Mouse (Mus musculus) heart, embryonic 15.5 days (tissue): Measurements from ENCODE around the gene Irf2. TPM values are rescaled to one million over a fixed set of nuclear protein-coding genes. Genes with fewer than 3 reads are reported as not detected.

Experiments
- ATAC-seq: fragments of 200-750 bp; cut with Nextera tagmentation; replicated peaks from 2 replicates; pipeline ENCODE4 v1.8.0; 2017; ENCODE audit warnings: low read depth, moderate TSS enrichment; ENCODE audit not compliant: insufficient number of reproducible peaks, insufficient read depth, low FRiP score
- H3K27ac ChIP-seq: fragments of 300-500 bp; sonication (generic); 2 replicates; pipeline ENCODE4 v1.5.1; 2015; ENCODE audit warnings: mild to moderate bottlenecking, inconsistent platforms
- H3K27me3 ChIP-seq: fragments of 300-500 bp; sonication (generic); 2 replicates; pipeline ENCODE4 v1.6.1; 2015; ENCODE audit warnings: inconsistent platforms
- H3K36me3 ChIP-seq: fragments of 300-500 bp; sonication (generic); 2 replicates; pipeline ENCODE4 v1.6.1; 2015; ENCODE audit warnings: mild to moderate bottlenecking, inconsistent platforms
- H3K4me1 ChIP-seq: fragments of 300-500 bp; sonication (generic); replicated peaks from 2 replicates; pipeline ENCODE4 v1.6.1; 2015; ENCODE audit warnings: inconsistent platforms
- H3K4me2 ChIP-seq: fragments of 300-500 bp; sonication (generic); 2 replicates; pipeline ENCODE4 v1.6.1; 2015; ENCODE audit warnings: inconsistent platforms, mild to moderate bottlenecking, moderate library complexity
- H3K4me3 ChIP-seq: fragments of 300-500 bp; sonication (generic); 2 replicates; pipeline ENCODE4 v1.5.1; 2015; ENCODE audit warnings: mild to moderate bottlenecking, inconsistent platforms
- H3K9ac ChIP-seq: fragments of 300-500 bp; sonication (generic); 2 replicates; pipeline ENCODE4 v1.6.1; 2015; ENCODE audit warnings: mild to moderate bottlenecking, inconsistent platforms
- H3K9me3 ChIP-seq: fragments of 300-500 bp; sonication (generic); replicated peaks from 2 replicates; pipeline ENCODE4 v1.6.1; 2016; ENCODE audit warnings: inconsistent platforms
- WGBS: fragments of 180-500 bp; shearing (Covaris S2); methylation state at CpG from one replicate; pipeline ENCODE4 v1.1.7; 2015; ENCODE audit warnings: mixed read lengths; 5-methylcytosine and 5-hydroxymethylcytosine counted together
- polyA plus RNA-seq: library from polyadenylated mRNA; unstranded; fragments of >200 nt; fragmentation: Nextera tagmentation; extraction: Ambion mirVana; gene quantifications from 2 replicates; pipeline ENCODE4 v1.2.1, GENCODE M21; 2015

Irf2 gene
- 18.9 and 19.9 TPM in 2 replicates for polyA plus RNA-seq

DNA sequence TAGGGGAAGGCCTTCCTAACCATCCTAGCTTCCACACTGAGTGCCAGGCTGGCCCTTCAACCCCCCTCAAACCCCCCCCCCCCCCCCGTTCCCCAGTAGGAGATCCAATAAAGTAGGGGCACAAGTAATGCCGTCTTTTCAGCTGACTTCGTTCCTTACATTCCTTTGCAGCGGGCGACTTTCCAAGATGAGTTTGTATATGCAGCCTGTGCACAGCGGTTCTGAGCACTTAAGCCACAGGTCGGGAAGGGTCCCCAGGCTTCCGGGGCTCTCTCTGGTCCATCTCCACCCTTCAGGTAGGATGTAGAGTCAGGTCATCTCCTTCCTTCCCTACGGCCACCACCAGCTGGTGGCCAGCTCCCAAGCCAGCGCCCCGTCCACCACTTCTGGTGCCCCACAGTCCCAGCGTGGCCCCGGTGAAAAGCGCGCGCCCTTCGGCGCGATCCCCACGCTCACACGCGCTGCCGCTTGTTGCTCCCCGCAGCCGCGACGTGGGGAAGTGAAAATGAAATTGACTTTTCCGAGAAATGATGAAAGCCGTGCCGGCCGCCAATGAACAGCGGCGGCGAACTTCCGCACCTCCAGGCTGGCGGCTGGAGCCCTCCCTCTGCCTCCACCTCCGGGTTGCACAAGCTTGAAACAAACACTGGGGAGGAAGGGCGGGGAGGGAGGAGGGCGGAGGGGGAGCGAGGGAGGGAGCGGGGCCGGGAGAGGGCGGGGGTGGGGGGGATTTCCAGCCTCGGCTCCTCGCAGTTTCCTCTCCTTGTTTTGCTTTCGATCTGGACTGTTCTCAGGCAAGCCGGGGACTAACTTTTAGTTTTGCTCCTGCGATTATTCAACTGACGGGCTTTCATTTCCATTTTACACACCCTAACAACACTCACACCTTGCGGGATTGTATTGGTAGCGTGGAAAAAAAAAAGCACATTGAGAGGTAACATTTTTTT is at the start of gene Irf2:
Irf2 (plus strand) TSS at position 730 of the 947 bp plus-strand sequence.
- Histone ChIP-seq H3K27me3 (no peaks in the 10 kb centered on the region), H3K9me3 (0 out of 2 replicates have a peak, but pooled peaks cover 3% of the 10 kb centered on the region), H3K4me3 (peak within 1 kb of the TSS; percentile 81), H3K27ac (peak within 1 kb of the TSS; percentile 98), H3K9ac (peak within 1 kb of the TSS; percentile 93), H3K4me2 (peak within 1 kb of the TSS; percentile 79), H3K36me3 (no peaks in the 10 kb centered on the region), H3K4me1 (peaks cover 28% of the 10 kb centered on the region)
- peak; percentile 82 for ATAC-seq
- WGBS, result under 1% methylated on average over 47 of the region's 51 CpGs

DNA sequence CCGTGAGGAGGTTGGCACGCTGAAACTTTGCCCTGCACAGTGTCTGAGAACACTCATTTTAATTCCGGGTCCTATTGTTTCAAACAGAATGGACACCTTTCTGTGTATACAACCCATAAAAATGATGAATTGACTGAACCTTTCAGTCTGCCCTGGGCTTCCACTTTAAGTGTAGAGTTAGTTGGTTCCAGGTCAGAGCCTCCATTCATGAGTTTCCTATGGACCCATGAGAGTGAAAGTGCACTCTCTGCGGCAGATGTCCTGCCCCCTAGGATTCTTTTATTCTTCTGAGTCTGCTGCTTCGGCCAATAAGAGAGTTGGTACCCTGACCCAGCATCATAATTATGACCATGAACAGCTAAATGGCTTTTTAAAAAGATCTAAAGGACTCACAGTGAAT is 49.4 kb upstream of the Irf2 start:
- 77% methylated on average over 5 of the region's 5 CpGs for WGBS
- Histone ChIP-seq H3K9ac (no peak overlapping the region), H3K4me3 (no peak overlapping the region), H3K27me3 (no peaks in the 10 kb centered on the region), H3K27ac (no peak overlapping the region), H3K9me3 (no peaks in the 10 kb centered on the region), H3K36me3 (no peaks in the 10 kb centered on the region), H3K4me1 (no peaks in the 10 kb centered on the region), H3K4me2 (no peak overlapping the region)
- no peak for ATAC-seq

DNA sequence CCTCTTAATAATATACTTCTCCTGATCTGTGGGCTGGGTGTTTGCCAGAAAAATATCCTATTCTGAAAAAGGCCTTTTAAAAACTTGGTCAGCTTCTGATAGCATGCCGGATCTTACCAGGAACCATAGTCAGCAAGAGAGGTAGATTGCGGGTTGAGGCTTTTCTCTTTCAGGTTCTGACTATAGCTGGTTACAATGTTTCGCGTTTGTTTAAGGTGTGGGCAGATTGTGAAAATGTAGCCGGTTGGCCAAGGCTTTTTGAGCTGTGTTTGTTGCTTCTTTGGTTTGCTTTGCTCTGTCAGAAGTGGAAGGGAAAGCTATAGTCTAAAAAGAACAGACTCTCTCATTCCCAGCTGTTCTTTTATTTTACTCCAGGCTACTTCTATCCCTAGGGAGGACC is 49.0 kb upstream of the Irf2 start:
- Histone ChIP-seq H3K4me2 (no peak overlapping the region), H3K4me3 (no peak overlapping the region), H3K9me3 (no peaks in the 10 kb centered on the region), H3K27me3 (no peaks in the 10 kb centered on the region), H3K36me3 (no peaks in the 10 kb centered on the region), H3K4me1 (no peaks in the 10 kb centered on the region), H3K9ac (no peak overlapping the region), H3K27ac (no peak overlapping the region)
- 82% methylated on average over 5 of the region's 5 CpGs for WGBS
- no peak for ATAC-seq

DNA sequence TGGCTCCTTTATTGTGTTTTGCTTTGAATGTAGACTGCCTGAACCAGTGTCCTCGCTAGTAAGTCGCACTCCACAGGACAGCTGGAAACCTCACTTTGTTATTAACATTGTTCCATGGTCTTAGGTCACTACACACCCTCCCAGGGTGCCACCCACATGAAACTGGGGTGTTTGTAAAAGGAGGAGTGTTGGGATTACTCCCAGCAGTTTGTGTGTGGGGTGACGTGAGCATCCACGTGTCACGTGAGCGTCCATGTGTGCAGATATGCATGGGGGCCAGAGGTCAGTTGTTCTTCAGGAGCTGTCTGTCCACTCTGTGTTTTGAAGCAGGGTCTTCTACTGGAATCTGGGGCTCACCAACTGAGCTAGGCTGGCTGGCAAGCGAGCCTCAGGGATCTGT is 48.2 kb upstream of the Irf2 start:
- no peaks in the 10 kb centered on the region for H3K9me3 ChIP-seq
- H3K4me1 ChIP-seq, result no peaks in the 10 kb centered on the region
- WGBS, result 79% methylated on average over 7 of the region's 7 CpGs
- H3K36me3 ChIP-seq, result no peaks in the 10 kb centered on the region
- no peaks in the 10 kb centered on the region for H3K27me3 ChIP-seq
- H3K27ac ChIP-seq, result no peak overlapping the region
- no peak for ATAC-seq
- no peak overlapping the region for H3K9ac ChIP-seq
- no peak overlapping the region for H3K4me2 ChIP-seq
- H3K4me3 ChIP-seq, result no peak overlapping the region

DNA sequence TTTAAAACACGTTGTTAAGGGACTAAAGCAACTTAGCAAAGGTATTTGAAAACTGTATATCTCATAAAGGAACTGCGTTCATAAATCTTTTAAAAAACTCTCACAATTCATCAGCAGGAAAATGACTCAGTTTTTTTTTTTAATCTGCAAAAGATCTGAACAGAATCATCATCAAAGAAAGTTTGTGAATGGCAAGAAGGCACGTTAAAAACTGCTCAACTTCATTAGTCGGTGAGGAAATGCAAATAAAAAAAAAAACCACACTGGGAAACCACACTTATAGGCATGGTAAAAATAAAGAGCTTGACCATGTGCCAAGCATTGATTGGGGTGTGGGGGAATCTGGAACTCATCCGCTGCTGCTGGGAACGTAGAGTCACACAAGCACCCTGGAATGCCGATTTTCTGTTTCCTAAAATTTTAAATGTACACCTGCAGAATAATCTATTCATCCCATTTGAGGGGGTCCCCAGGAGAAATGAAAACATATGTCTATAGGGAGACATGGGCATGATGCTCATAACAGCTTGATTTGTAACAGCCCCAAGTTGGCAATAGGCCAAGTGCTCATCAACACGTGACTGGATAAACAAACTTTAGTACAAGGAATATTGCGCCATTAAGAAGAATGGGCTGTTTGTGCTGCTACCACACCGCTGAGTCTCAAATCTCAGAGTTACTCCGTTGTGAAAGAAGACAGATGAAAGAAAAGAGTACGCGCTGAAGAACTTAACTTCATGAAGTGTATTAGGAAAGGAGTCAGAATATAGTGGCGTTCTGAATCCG is 43.1 kb upstream of the Irf2 start:
- ATAC-seq, result no peak
- WGBS, result 66% methylated on average over 15 of the region's 15 CpGs
- no peaks in the 10 kb centered on the region for H3K27me3 ChIP-seq
- H3K4me1 ChIP-seq, result no peaks in the 10 kb centered on the region
- no peak overlapping the region for H3K4me2 ChIP-seq
- H3K27ac ChIP-seq, result no peak overlapping the region
- no peak overlapping the region for H3K4me3 ChIP-seq
- no peaks in the 10 kb centered on the region for H3K36me3 ChIP-seq
- no peaks in the 10 kb centered on the region for H3K9me3 ChIP-seq
- H3K9ac ChIP-seq, result no peak overlapping the region

DNA sequence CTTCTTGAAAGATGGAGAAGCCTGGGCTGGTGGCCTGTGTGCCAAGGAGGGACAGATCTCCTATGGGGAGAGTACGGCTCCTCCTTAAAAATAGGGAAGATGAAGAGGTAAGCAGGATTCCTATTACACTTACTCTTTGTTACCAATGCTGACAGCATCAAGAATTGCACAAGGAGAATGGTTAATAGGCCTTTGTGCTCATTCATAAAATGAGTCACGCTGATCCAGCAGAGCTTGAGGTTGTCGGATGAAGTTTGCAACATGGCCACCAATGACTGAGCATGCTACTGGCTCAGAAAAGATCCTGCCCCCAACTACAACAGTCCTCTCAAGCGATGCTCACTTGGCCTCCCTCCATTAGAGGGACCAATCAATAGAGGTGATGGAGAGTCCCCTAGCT is 42.0 kb upstream of the Irf2 start:
- no peak overlapping the region for H3K4me3 ChIP-seq

DNA sequence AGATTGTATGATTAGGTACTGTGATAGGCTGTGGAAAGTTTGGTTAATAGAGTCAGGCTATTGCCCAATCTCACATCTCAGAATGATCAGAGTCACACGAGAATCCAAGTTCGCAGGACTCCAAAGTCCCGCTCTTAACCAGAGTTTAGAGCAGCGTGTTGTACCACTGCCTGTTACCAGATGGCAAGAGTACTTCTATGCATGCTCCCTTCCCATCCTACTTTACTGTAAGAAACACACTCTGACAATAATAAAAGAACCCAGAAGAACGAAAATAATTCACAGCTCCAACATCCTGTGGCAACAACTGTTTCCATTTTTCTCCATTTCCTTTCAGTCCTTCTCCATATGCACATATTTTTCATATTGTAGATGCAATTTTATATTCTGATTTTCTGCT is 41.4 kb upstream of the Irf2 start:
- Histone ChIP-seq H3K9me3 (no peaks in the 10 kb centered on the region), H3K27me3 (no peaks in the 10 kb centered on the region), H3K36me3 (no peaks in the 10 kb centered on the region), H3K9ac (no peak overlapping the region), H3K4me1 (no peaks in the 10 kb centered on the region), H3K4me3 (no peak overlapping the region), H3K4me2 (no peak overlapping the region), H3K27ac (no peak overlapping the region)
- ATAC-seq, result no peak
- WGBS, result 86% methylated on average over 5 of the region's 5 CpGs

More for the DNA sequence above, 42.0 kb upstream of the Irf2 start:
- ATAC-seq, result no peak
- Histone ChIP-seq H3K9ac (no peak overlapping the region), H3K27me3 (no peaks in the 10 kb centered on the region), H3K27ac (no peak overlapping the region), H3K36me3 (no peaks in the 10 kb centered on the region), H3K9me3 (no peaks in the 10 kb centered on the region), H3K4me2 (no peak overlapping the region), H3K4me1 (no peaks in the 10 kb centered on the region)
- WGBS, result 88% methylated on average over 4 of the region's 4 CpGs

DNA sequence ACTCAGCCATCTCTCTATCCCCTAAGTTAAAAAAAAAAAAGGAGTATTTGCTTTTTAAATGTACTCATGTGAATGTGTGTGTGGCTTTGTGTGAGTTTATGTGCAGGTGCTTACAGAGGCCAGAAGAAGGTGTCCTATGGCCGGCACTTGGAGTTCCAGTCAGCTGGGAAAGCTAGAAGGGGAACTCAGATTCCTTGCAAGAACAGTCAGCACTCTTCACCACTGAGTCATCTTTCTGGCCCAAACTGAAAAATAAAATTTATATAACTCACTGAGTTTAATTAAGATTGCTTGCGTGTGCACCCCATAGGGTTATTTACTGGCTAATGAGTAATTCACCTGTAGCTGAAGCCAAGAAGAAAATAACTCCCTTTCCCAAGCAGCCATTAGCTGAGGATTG is 34.4 kb upstream of the Irf2 start:
- no peak for ATAC-seq

DNA sequence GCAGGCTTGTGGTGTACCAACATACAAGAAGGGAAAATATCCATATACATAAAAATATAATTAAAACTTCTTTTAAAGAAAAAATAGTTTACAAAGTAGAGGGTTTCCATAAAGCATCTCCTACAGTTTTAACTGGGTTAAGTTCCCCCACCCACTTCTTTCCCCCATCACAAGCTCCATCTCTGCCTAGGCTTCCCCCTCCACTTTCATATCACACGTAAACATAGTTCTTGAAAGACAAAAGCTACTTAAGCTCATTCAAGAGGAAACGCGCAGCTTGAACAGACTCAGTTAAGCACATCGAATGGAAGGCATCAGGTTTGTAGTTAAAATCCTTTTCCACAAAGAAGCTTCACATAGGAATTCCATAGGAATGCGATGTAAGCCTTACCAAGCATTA is 32.8 kb upstream of the Irf2 start:
- no peak overlapping the region for H3K27ac ChIP-seq
- no peaks in the 10 kb centered on the region for H3K36me3 ChIP-seq
- no peak overlapping the region for H3K4me3 ChIP-seq
- H3K4me1 ChIP-seq, result no peaks in the 10 kb centered on the region
- no peak overlapping the region for H3K9ac ChIP-seq
- H3K4me2 ChIP-seq, result no peak overlapping the region
- no peak for ATAC-seq
- 68% methylated on average over 5 of the region's 5 CpGs for WGBS
- H3K9me3 ChIP-seq, result no peaks in the 10 kb centered on the region
- H3K27me3 ChIP-seq, result no peaks in the 10 kb centered on the region

More for the DNA sequence above, 34.4 kb upstream of the Irf2 start:
- H3K36me3 ChIP-seq, result no peaks in the 10 kb centered on the region
- H3K27ac ChIP-seq, result no peak overlapping the region
- no peak overlapping the region for H3K9ac ChIP-seq
- no peaks in the 10 kb centered on the region for H3K9me3 ChIP-seq
- 90% methylated on average over 2 of the region's 2 CpGs for WGBS
- H3K4me3 ChIP-seq, result no peak overlapping the region
- no peaks in the 10 kb centered on the region for H3K27me3 ChIP-seq
- H3K4me1 ChIP-seq, result no peaks in the 10 kb centered on the region
- no peak overlapping the region for H3K4me2 ChIP-seq

DNA sequence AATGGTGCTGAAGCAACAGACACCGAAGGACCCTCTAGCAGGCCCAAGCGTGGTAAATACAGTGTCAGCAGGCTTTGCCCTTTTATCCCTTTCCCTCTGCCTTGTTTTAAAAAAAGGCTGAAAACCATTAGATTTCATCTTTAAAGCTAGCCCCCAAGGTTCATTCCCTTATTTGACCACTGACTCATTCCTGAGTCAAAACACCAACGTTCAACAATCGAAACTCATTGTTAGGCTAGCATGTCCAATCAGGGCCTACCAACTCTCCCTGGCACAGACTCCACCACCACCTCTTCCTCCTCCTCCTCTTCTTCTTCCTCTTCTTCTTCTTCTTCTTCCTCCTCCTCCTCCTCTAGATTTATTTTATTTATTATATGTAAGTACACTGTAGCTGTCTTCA is 30.2 kb upstream of the Irf2 start:
- Histone ChIP-seq H3K4me2 (no peak overlapping the region), H3K9me3 (no peaks in the 10 kb centered on the region), H3K9ac (no peak overlapping the region), H3K4me1 (peaks cover 4% of the 10 kb centered on the region), H3K4me3 (no peak overlapping the region), H3K27me3 (no peaks in the 10 kb centered on the region), H3K27ac (no peak overlapping the region), H3K36me3 (no peaks in the 10 kb centered on the region)
- 80% methylated on average over 4 of the region's 4 CpGs for WGBS
- no peak for ATAC-seq

DNA sequence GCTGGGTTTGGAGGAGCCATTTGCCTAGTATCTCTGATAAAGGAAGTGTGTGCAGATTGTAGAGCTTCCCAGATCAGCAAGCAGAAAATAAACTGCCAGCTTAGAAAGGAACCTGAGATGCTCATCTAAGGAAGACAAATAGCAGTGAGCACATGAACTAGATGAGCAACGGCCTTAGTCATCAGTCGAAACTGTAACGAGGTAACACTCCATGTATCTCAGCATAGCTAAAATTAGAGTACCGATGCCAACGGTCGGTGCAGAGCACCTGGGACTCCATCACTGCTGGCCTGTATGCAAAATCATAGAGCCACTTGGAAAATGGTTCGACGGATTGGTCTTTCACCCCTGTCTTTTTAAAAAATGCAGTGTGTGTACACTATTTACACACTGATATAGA is 29.2 kb upstream of the Irf2 start:
- 73% methylated on average over 8 of the region's 8 CpGs for WGBS
- H3K4me2 ChIP-seq, result no peak overlapping the region
- no peak overlapping the region for H3K9ac ChIP-seq
- no peaks in the 10 kb centered on the region for H3K27me3 ChIP-seq
- H3K36me3 ChIP-seq, result no peaks in the 10 kb centered on the region
- ATAC-seq, result no peak
- H3K27ac ChIP-seq, result no peak overlapping the region
- peaks cover 4% of the 10 kb centered on the region for H3K4me1 ChIP-seq
- H3K9me3 ChIP-seq, result no peaks in the 10 kb centered on the region
- no peak overlapping the region for H3K4me3 ChIP-seq
